Mouse (Mus musculus): Measurements from ENCODE around the gene Psrc1. TPM values are rescaled to one million over a fixed set of nuclear protein-coding genes. Genes with fewer than 3 reads are reported as not detected.

Gene Psrc1
- total and polyA plus RNA-seq, 3 experiments, result 0.16 to 0.59 (median 0.34) TPM

DNA sequence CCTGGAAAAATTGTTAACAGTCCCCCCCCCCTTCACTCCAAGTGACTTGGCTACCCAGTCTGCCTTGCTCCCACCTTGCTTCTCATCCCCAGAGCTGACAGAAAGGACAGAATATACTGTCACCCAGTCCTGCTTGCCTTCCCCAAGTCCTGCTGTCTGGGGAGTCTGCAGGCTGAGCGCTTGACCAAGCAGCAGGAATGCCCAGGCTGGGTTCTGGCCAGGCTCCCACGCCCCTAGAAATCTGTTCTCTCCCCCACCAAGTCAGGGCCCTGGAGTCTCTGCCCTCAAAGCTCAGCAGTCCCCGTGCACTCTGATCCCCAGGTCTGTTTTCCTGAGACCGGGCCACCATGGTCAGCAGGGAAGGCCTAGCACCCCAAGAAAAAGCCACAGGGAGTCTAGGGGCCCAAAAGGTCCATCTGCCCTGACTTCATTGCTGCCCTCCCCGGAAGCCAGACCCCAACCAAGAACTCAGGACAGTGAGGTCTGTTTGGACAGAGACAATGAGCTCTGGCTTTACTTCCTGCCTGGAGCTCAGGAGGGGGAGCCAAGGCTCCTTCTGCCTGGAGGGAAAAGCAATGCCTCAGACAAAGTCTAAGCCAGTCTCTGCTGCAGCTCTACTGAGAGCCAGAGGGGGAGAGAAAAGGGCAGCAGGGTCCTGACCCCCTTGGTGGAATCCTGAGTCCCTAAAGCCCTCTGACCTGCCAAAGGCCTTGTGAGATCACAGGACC, 27.6 kb downstream of the Psrc1 start:
- intact Hi-C loops (cut with DNase I), result loop anchor here (10.0 kb wide), 1 partner anchor 244 kb away; the partner anchor contains the start of gene Clcc1
- Histone ChIP-seq H3K4me3 (no peak overlapping the region), H3K27me3 (ENCODE audit: control insufficient read depth, insufficient read depth, low read length) (no peaks in the 10 kb centered on the region), H3K79me2 (replicated peaks; ENCODE audit: control insufficient read depth, insufficient read depth, low read length) (no peaks in the 10 kb centered on the region), H3K9ac (ENCODE audit: low read depth, low read length) (no peak overlapping the region), H3K27ac (no peak overlapping the region), H3K36me3 (ENCODE audit: control insufficient read depth, insufficient read depth, low read length) (no peaks in the 10 kb centered on the region), H3K4me1 (ENCODE audit: control insufficient read depth, insufficient read depth, low read length) (no peaks in the 10 kb centered on the region)
- 64% methylated on average over 5 of the region's 5 CpGs for WGBS
- TF ChIP-seq EP300 (IDR thresholded peaks at IDR 0.05; ENCODE audit: insufficient read depth, low read depth, low read length) (no peak), POLR2A (IDR thresholded peaks at IDR 0.05; ENCODE audit: insufficient read depth, low read depth, low read length) (no peak), CTCF (IDR thresholded peaks at IDR 0.05) (no peak)
- no peak for DNase-seq

DNA sequence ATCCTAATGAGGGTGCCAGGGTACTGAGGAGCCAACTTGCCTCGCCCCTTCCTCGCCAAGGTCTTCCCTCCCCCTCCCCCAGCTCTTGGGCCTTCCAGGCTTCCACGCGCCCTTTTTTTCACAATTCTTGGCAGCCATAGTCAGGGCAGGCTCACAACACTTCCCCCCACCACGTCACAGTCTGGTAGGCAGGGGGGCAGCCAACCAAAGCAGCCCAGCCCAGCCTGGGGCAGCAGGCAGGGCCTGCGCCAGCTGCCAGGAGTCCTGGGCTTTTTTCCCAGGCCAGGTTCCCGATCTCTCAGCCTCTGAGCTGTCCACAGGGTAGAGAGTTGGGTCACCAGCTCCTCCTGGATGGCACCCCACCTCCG, 28.1 kb downstream of the Psrc1 start:
- H3K4me1 ChIP-seq (ENCODE audit: control insufficient read depth, insufficient read depth, low read length), result no peaks in the 10 kb centered on the region
- WGBS, result 39% methylated on average over 8 of the region's 8 CpGs
- peak in 1 of 2 experiments; percentile 44 for DNase-seq
- no peak overlapping the region for H3K27ac ChIP-seq
- H3K27me3 ChIP-seq (ENCODE audit: control insufficient read depth, insufficient read depth, low read length), result no peaks in the 10 kb centered on the region
- intact Hi-C loops (cut with DNase I), result loop anchor here (10.0 kb wide), 1 partner anchor 243 kb away; the partner anchor contains the start of gene Clcc1
- no peaks in the 10 kb centered on the region for H3K79me2 ChIP-seq (replicated peaks; ENCODE audit: control insufficient read depth, insufficient read depth, low read length)
- no peak overlapping the region for H3K4me3 ChIP-seq
- no peak overlapping the region for H3K9ac ChIP-seq (ENCODE audit: low read depth, low read length)
- TF ChIP-seq POLR2A (IDR thresholded peaks at IDR 0.05; ENCODE audit: insufficient read depth, low read depth, low read length), result no peak
- no peak for TF ChIP-seq CTCF (IDR thresholded peaks at IDR 0.05)
- TF ChIP-seq EP300 (IDR thresholded peaks at IDR 0.05; ENCODE audit: insufficient read depth, low read depth, low read length), result no peak
- no peaks in the 10 kb centered on the region for H3K36me3 ChIP-seq (ENCODE audit: control insufficient read depth, insufficient read depth, low read length)

DNA sequence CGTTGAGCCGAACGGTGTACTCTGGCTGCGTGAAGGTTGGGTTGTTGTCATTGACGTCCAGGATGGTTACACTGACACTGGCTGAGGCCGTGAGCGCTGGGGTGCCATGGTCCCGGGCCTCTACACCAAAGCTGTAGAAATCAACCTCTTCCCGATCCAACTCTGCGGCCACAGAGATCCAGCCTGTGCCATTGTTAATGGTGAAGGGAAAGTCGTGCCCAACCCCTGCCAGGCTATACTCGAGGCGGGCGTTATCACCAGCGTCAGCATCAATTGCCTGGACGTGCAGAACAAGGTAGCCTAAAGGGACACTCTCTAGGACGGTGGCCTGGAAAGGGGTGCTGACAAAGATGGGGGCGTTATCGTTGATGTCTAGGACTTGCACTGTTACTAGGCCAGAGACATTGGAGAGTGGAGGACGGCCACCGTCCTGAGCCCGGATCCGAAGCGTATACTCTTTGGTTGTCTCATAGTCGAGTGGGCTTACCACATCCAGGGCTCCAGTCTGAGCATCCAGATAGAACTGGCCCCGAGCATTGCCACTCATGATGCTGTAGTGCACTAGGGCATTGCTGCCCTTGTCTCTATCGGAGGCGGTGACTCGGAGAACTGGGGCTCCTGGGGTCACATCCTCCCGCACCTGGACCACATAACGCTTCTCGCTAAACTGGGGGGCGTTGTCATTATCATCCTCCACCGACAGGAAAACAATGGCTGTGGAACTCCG, 30.2 kb downstream of the Psrc1 start:
- no peaks in the 10 kb centered on the region for H3K27me3 ChIP-seq (ENCODE audit: control insufficient read depth, insufficient read depth, low read length)
- 97% methylated on average over 35 of the region's 35 CpGs for WGBS
- intact Hi-C loops (cut with DNase I), result loop anchor here (10.0 kb wide), 1 partner anchor 241 kb away; the partner anchor contains the start of gene Clcc1
- H3K4me1 ChIP-seq (ENCODE audit: control insufficient read depth, insufficient read depth, low read length), result no peaks in the 10 kb centered on the region
- H3K36me3 ChIP-seq (ENCODE audit: control insufficient read depth, insufficient read depth, low read length), result no peaks in the 10 kb centered on the region
- H3K27ac ChIP-seq, result no peak overlapping the region
- H3K79me2 ChIP-seq (replicated peaks; ENCODE audit: control insufficient read depth, insufficient read depth, low read length), result no peaks in the 10 kb centered on the region
- H3K4me3 ChIP-seq, result no peak overlapping the region
- no peak for DNase-seq
- H3K9ac ChIP-seq (ENCODE audit: low read depth, low read length), result no peak overlapping the region
- TF ChIP-seq CTCF (IDR thresholded peaks at IDR 0.05) (no peak), EP300 (IDR thresholded peaks at IDR 0.05; ENCODE audit: insufficient read depth, low read depth, low read length) (no peak), POLR2A (IDR thresholded peaks at IDR 0.05; ENCODE audit: insufficient read depth, low read depth, low read length) (no peak)

DNA sequence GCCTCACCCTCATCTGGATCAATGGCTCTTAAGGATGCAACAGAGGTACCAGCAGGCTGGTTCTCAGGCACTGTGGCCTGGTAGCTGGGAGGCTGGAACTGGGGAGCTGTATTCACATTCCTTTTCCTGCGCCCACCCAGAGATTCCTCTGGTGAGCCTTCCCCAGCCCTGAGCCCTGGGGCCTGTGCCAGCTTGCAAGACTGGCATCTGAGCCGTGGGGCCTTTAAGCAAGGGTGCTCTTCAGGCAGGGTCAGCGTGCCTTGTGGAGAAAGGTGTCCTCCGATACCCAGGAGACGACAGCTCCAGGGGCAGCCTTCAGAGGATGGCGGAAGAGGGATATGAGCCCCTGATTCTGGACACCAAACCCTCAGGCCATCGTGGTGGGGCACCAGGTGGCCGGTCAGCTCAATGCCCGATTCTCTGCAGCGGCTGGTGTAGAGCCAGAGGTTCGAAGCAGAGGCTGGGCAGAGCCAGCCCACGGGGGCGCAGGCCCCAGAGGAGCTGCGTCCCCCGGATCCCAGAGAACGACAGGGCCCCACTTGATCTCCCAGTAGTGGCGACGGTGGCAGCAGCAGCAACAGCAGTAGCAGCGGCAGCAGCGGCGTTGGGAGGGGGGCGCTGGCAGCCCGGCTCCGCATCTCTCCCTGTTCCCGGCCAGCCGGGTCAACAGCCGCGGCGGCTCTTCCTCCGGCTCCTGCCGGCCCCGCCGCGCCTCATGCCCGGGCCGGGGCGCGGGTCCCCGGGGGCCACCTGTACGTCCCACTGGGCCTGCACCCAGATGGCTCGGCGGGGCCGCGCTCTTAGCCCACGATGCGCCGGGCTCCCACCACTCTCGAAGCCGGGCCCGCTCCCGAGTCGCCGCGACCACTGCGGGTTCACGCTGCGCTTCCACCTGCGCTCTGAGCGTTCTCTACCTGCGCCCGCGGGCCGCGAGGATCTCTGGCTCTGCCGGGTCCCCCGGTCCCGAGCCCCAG, 31.5 kb downstream of the Psrc1 start, which contains the start of gene Celsr2:
TSS of gene Celsr2 (minus strand) at position 696 of the 974 bp plus-strand sequence.
- Histone ChIP-seq H3K36me3 (ENCODE audit: control insufficient read depth, insufficient read depth, low read length) (no peaks in the 10 kb centered on the region), H3K27me3 (ENCODE audit: control insufficient read depth, insufficient read depth, low read length) (no peaks in the 10 kb centered on the region), H3K4me3 (peak within 1 kb of the TSS; percentile 62), H3K79me2 (replicated peaks; ENCODE audit: control insufficient read depth, insufficient read depth, low read length) (no peaks in the 10 kb centered on the region), H3K27ac (peak within 1 kb of the TSS; percentile 11; the same call in 1 of the 2 replicates), H3K4me1 (ENCODE audit: control insufficient read depth, insufficient read depth, low read length) (no peaks in the 10 kb centered on the region), H3K9ac (ENCODE audit: low read depth, low read length) (peak within 1 kb of the TSS; percentile 87)
- intact Hi-C loops (cut with DNase I), result loop anchor here (10.0 kb wide), 1 partner anchor 240 kb away; the partner anchor contains the start of gene Clcc1
- 9% methylated on average over 67 of the region's 67 CpGs for WGBS
- TF ChIP-seq CTCF (IDR thresholded peaks at IDR 0.05) (no peak), EP300 (IDR thresholded peaks at IDR 0.05; ENCODE audit: insufficient read depth, low read depth, low read length) (no peak), POLR2A (IDR thresholded peaks at IDR 0.05; ENCODE audit: insufficient read depth, low read depth, low read length) (no peak)
- peak; percentile 29 to 38 for DNase-seq

DNA sequence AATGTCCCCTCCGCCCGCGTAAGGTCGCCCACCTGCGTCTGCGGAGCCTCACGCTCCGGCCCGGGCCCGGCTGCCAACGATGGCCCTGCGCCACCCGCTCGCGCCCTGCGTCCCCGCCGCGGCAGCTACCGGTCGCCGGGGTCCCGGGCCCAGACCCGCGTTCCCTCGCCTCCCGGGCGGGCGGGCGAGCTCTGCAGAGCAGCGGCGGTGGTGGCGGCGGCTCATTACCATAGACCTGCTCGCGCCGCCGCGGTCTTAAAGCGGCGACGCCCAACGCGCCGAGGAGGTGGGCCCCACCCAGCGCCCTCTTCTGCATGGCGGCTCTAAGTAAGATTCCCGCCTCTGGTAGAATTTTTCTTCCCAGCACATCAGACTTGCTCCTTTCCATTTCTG, 32.2 kb downstream of the Psrc1 start:
- DNase-seq, result peak; percentile 78 to 80
- H3K27me3 ChIP-seq (ENCODE audit: control insufficient read depth, insufficient read depth, low read length), result no peaks in the 10 kb centered on the region
- peak overlapping the region; percentile 87 for H3K9ac ChIP-seq (ENCODE audit: low read depth, low read length)
- no peaks in the 10 kb centered on the region for H3K79me2 ChIP-seq (replicated peaks; ENCODE audit: control insufficient read depth, insufficient read depth, low read length)
- TF ChIP-seq POLR2A (IDR thresholded peaks at IDR 0.05; ENCODE audit: insufficient read depth, low read depth, low read length) (no peak), CTCF (IDR thresholded peaks at IDR 0.05) (no peak), EP300 (IDR thresholded peaks at IDR 0.05; ENCODE audit: insufficient read depth, low read depth, low read length) (no peak)
- no peaks in the 10 kb centered on the region for H3K36me3 ChIP-seq (ENCODE audit: control insufficient read depth, insufficient read depth, low read length)
- WGBS, result under 1% methylated on average over 48 of the region's 48 CpGs
- H3K4me3 ChIP-seq, result peak overlapping the region; percentile 62
- H3K4me1 ChIP-seq (ENCODE audit: control insufficient read depth, insufficient read depth, low read length), result no peaks in the 10 kb centered on the region
- intact Hi-C loops (cut with DNase I), result loop anchor here (10.0 kb wide), 1 partner anchor 239 kb away; the partner anchor contains the start of gene Clcc1
- peak overlapping the region; percentile 11; the same call in 1 of the 2 replicates for H3K27ac ChIP-seq
